Mouse (Mus musculus): ENCODE measurements around the gene Olfr551.
"Not testable (repeated sequence)": the region's sequence is repeated elsewhere in the genome, so short reads cannot be mapped to it uniquely, and the experiment has no call there.

The Olfr551 gene

DNA sequence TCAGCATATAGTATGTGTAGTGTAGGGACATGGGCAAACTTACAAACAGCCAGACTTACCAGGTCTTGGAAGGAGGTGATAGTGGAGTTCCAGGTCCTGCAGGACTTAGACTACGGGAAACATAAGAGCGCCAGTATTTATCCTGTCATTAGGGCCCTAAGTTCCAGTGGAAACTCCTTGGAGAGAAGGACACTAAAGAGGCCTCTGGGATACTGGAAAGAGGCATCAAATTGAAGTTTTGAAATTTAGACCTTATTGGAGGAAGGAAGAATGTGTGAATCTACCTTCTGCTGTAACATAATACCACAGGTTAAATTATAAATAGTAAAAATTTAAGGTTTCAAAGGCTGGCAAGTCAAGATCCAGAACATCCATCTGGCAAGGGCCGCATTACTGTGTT, at the start of gene Olfr551:
Olfr551 (minus strand) TSS at position 101 of the 400 bp plus-strand sequence.
- DNase-seq = no peak

- no peak for DNase-seq
Measured at GRCm38 (mm10) chr7:102638132-102638531, 46.4 kb upstream of the Olfr551 start, which contains the start of gene Olfr554. Gene Olfr554 (plus strand): TSS chr7:102638432.

DNA sequence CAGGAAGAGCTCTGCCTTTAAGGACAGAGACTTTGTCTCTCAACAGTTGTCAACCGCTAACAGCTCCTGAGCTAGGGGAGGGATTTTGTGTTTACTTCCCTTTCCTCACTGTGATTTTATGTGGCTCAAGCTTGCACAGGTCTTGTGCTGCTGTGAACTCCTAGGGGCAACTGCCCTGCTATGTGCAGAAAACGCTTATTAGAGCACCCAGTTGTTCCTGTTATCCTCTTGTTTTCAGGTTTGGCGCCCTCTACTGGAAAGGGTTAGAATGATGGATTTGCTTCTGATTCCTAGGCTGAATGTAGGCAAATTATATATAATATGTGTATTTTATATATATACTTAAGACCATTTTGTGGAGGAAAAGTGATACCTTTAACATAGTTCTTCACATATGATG, 45.0 kb upstream of the Olfr551 start:
- peak; percentile 75 for DNase-seq

- not testable (repeated sequence) for DNase-seq
Measured at GRCm38 (mm10) chr7:102620368-102620767, 28.7 kb upstream of the Olfr551 start.

GRCm38 (mm10) chr7:102619608-102620007, 27.9 kb upstream of the Olfr551 start:
- DNase-seq = peak; percentile 60

DNA sequence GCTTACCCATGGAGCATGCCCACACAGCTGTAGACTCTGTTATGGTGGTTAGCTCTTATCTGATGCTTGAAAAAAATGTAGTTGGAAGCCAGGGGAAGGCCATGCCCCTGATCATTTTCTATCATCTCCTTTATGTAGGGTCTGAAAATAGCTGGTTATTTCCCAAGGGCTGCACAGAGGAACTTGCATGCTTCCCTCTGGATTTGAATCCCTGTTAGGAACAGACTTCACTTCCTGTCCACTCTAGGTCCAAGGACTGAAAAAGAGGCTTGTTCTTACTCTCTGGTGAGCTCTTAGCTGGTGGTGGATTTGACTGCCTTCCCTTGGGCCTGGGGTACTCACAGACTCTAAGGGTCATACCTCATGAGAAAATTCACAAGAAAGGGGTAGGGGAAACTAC, 26.4 kb upstream of the Olfr551 start, which contains the start of gene Olfr553:
Olfr553 (minus strand) TSS at position 101 of the 400 bp plus-strand sequence.
- no peak for DNase-seq

DNA sequence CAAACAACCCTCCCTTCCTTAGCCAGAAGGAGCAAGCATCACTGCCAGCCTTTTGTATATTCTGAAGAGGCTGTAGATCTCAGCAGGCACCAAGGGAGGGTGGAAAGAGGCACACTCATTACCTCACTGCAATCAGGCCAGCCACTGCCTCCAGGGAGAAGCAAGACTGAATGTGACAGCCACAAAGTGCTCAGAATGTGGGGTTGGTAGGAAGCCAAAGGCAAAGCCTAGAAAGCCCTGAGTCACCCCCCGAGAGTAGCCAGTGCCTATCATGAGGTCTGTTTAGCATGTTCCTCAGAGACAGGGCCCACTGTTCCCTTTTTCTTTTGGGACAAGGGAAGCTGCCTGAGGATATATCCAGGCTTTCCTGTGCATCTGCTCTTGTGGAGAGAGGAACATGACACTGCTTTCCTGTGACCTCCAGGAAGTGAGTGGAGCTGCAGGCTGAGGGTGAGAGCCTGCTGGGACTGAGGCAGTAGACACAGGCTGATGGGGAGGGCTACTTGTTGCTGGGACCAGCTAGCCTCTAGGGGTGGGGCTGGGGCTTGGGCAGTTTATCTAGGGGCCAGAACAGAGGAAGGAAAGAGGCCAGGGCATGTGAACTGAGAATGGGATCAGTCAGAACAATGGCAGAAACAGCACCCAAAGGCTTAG, 5.8 kb upstream of the Olfr551 start, which contains the start of gene Olfr552:
Olfr552 (plus strand) TSS at position 393 of the 654 bp plus-strand sequence.
- no peak for DNase-seq

GRCm38 (mm10) chr7:102575998-102576397, 15.7 kb downstream of the Olfr551 start:
- DNase-seq = no peak

GRCm38 (mm10) chr7:102573174-102573830, 18.4 kb downstream of the Olfr551 start:
- no peak for DNase-seq

DNA sequence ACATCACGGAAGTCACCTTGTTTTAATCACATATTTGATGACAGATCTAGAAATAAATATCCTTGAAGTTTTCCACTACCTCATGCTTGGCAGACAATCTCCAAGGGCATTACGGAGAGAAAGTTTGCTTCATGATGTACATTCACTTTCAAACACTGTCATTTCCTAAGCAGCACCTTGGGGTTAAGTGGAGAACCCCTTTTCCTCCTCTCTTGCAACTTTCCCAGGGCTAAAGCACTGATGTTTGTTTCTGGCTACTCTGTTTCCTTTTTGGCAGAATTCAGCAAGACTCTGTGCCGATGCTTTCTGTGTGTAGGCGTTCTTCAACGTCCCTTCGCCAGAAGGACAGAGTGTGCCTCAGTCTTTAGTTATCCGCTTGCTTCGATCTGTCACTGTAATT, 20.5 kb downstream of the Olfr551 start, which contains the start of gene Olfr550:
Olfr550 (plus strand) TSS at position 301 of the 400 bp plus-strand sequence.
- no peak for DNase-seq

- DNase-seq = no peak
Measured at GRCm38 (mm10) chr7:102566219-102566618, 25.5 kb downstream of the Olfr551 start.

DNA sequence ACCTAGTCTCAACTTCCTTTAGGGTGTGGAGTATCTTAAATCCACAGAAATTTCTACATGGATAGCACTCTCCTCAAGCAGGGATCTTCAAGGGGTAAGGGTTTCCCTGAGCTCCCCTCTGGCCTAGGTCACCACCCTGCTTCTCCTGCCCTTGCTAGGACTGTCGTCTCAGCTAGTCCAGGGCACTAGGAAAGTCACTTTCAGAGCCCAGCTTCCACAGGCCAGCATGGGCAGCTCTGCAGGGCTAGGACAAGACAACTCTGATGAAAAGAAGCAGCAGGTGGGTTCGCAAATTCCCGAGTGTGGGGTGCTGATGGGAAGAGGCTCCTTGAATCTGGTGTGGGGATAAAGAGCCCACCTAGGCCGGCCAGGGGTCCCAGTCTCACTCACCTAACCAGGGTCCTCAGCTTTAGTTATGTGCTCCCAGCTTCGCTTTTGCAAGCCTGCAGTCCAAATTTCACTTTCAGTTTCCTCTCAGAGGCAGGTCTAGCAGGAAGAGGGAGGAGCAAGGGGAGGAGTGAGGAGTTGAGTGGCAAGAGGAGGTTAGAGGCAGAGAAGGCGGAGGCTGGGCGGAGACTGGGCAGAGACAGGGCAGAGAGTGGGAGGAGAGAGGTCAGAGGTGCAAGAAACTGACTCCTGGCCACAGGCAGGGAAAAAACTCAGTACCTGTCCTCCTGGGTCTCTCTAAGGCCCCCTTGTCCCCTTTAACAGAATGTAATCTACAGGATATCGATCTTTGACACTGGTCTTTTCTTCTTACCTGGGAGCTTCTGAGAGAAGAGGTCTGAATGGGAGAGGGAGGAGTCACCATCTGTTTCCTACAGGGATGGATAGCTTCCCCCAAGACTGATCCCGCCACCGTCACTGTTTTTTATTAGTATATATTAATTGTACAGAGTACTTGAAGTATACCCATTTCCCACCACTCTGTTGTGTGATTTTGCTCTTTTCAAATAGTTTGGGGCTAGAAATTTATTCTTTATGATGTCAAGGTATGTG, 26.4 kb downstream of the Olfr551 start, which contains the start of gene Trim21:
Trim21 (minus strand) TSS at position 488 of the 999 bp plus-strand sequence.
- peak; percentile 87 for DNase-seq

GRCm38 (mm10) chr7:102553279-102553678, 38.4 kb downstream of the Olfr551 start:
- no peak for DNase-seq

- no peak for DNase-seq
Measured at GRCm38 (mm10) chr7:102549570-102549969, 42.1 kb downstream of the Olfr551 start, which contains the start of gene Olfr549. Gene Olfr549 (plus strand): TSS chr7:102549870.

GRCm38 (mm10) chr7:102541251-102541650, 50.4 kb downstream of the Olfr551 start:
- no peak for DNase-seq

DNA sequence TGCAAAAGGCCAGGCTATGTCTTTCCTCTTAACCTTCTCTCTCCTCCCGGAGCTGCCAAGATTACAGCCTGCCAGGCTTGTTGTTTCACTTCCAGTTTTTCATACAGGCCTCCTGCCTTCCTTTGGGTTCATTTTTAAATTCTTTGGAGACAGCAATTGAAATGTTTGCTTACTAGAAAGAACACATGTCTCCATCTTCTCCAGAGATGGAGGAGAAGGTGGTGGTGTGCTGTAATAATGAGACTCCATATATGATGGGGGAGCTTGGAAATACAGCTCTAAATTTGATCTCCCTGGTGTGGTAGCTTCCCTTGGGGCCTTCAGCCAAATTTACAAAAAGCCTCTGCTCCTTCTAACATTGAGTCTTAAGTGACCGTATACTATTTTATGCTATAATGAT, 51.1 kb downstream of the Olfr551 start, which contains the start of gene Olfr548-ps1:
Olfr548-ps1 (plus strand) TSS at position 301 of the 400 bp plus-strand sequence.
- DNase-seq = no peak

- no peak for DNase-seq
Measured at GRCm38 (mm10) chr7:102534449-102534848, 57.2 kb downstream of the Olfr551 start, which contains the start of gene Olfr547. Gene Olfr547 (plus strand): TSS chr7:102534749.
